Mouse (Mus musculus): ENCODE data around the gene Wfikkn1. TPM values are rescaled to one million over a fixed set of nuclear protein-coding genes. Genes with fewer than 3 reads are reported as not detected.

Wfikkn1 gene
- polyA plus RNA-seq, 1 experiment from 2014 or later = 2.6 TPM

GRCm38 (mm10) chr17:25880913-25881641 is 419 bp upstream of the Wfikkn1 start:
- DNase-seq (ENCODE audit: low spot score) = peak; percentile 62
- WGBS = under 1% methylated on average over 5 of the region's 5 CpGs
- peak overlapping the region; percentile 79 for H3K27ac ChIP-seq
- H3K4me3 ChIP-seq = peak overlapping the region; percentile 20; the same call in 1 of the 2 replicates
- peaks cover 71% of the 10 kb centered on the region for H3K36me3 ChIP-seq
- H3K27me3 ChIP-seq (ENCODE audit: low read depth, poor library complexity, severe bottlenecking) = no peaks in the 10 kb centered on the region
- H3K9me3 ChIP-seq (replicated peaks) = no peaks in the 10 kb centered on the region
- peaks cover 75% of the 10 kb centered on the region for H3K4me1 ChIP-seq

- Histone ChIP-seq H3K4me3 (0 out of 2 replicates have a peak overlapping the region, but pooled peaks have one; percentile 19), H3K27ac (peak overlapping the region; percentile 79), H3K9me3 (replicated peaks) (no peaks in the 10 kb centered on the region), H3K4me1 (peaks cover 83% of the 10 kb centered on the region), H3K27me3 (ENCODE audit: low read depth, poor library complexity, severe bottlenecking) (no peaks in the 10 kb centered on the region), H3K36me3 (peaks cover 63% of the 10 kb centered on the region)
- WGBS = 78% methylated on average over 8 of the region's 8 CpGs
- peak; percentile 30 for DNase-seq (ENCODE audit: low spot score)
These were observed 908 bp downstream of the Wfikkn1 start for GRCm38 (mm10) chr17:25879750-25880149.

- 51% methylated on average over 4 of the region's 4 CpGs for WGBS
- Histone ChIP-seq H3K27me3 (ENCODE audit: low read depth, poor library complexity, severe bottlenecking) (no peaks in the 10 kb centered on the region), H3K36me3 (peaks cover 58% of the 10 kb centered on the region), H3K9me3 (replicated peaks) (no peaks in the 10 kb centered on the region), H3K27ac (0 out of 2 replicates have a peak overlapping the region, but pooled peaks have one; percentile 79), H3K4me3 (no peak overlapping the region), H3K4me1 (peaks cover 85% of the 10 kb centered on the region)
- DNase-seq (ENCODE audit: low spot score) = peak; percentile 45
These were observed 1.4 kb downstream of the Wfikkn1 start for GRCm38 (mm10) chr17:25879261-25879660.

DNA sequence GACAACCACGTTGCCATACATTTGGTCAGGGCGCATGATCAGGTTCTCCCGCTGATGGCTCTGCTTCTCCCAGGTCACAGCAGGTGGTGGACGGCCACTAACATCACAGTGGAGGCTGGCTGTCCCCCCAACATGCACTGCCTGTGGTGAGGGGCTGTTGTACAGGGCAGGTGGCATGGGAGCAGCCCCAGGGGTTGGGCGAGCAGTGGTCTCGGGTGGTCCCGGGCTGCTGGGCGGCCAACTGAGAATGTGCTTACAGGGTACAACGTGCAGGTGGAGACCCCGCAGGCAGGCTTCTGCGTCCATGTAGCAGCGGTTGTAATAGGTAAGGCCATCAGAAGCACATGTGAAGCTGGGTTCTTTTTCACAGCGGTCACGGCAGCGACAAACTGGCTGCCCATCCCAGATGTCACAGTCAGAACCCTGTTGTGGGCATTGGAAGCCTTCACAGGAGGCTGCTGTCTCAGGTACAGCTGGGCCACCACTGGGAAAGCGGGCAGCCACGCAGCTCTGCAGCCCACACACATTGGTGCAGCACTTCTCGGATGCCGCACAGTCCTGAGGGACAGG is 2.0 kb downstream of the Wfikkn1 start:
- peak; percentile 27 for DNase-seq (ENCODE audit: low spot score)
- WGBS = 91% methylated on average over 19 of the region's 19 CpGs
- peak overlapping the region; percentile 25; the same call in 1 of the 2 replicates for H3K27ac ChIP-seq
- H3K9me3 ChIP-seq (replicated peaks) = no peaks in the 10 kb centered on the region
- no peaks in the 10 kb centered on the region for H3K27me3 ChIP-seq (ENCODE audit: low read depth, poor library complexity, severe bottlenecking)
- H3K4me3 ChIP-seq = 0 out of 2 replicates have a peak overlapping the region, but pooled peaks have one; percentile 10
- H3K4me1 ChIP-seq = peaks cover 86% of the 10 kb centered on the region
- H3K36me3 ChIP-seq = peaks cover 53% of the 10 kb centered on the region

GRCm38 (mm10) chr17:25877741-25878610 is 2.7 kb downstream of the Wfikkn1 start:
- Histone ChIP-seq H3K27me3 (ENCODE audit: low read depth, poor library complexity, severe bottlenecking) (no peaks in the 10 kb centered on the region), H3K4me1 (peaks cover 86% of the 10 kb centered on the region), H3K27ac (peak overlapping the region; percentile 25; the same call in 1 of the 2 replicates), H3K36me3 (peaks cover 46% of the 10 kb centered on the region), H3K9me3 (replicated peaks) (no peaks in the 10 kb centered on the region), H3K4me3 (0 out of 2 replicates have a peak overlapping the region, but pooled peaks have one; percentile 10)
- WGBS = 95% methylated on average over 32 of the region's 32 CpGs
- peak; percentile 30 for DNase-seq (ENCODE audit: low spot score)

GRCm38 (mm10) chr17:25877025-25877424 is 3.6 kb downstream of the Wfikkn1 start:
- DNase-seq (ENCODE audit: low spot score) = no peak
- peaks cover 77% of the 10 kb centered on the region for H3K4me1 ChIP-seq
- 91% methylated on average over 3 of the region's 3 CpGs for WGBS
- H3K27ac ChIP-seq = no peak overlapping the region
- H3K4me3 ChIP-seq = peak overlapping the region; percentile 92
- H3K36me3 ChIP-seq = peaks cover 36% of the 10 kb centered on the region
- no peaks in the 10 kb centered on the region for H3K9me3 ChIP-seq (replicated peaks)
- H3K27me3 ChIP-seq (ENCODE audit: low read depth, poor library complexity, severe bottlenecking) = no peaks in the 10 kb centered on the region

DNA sequence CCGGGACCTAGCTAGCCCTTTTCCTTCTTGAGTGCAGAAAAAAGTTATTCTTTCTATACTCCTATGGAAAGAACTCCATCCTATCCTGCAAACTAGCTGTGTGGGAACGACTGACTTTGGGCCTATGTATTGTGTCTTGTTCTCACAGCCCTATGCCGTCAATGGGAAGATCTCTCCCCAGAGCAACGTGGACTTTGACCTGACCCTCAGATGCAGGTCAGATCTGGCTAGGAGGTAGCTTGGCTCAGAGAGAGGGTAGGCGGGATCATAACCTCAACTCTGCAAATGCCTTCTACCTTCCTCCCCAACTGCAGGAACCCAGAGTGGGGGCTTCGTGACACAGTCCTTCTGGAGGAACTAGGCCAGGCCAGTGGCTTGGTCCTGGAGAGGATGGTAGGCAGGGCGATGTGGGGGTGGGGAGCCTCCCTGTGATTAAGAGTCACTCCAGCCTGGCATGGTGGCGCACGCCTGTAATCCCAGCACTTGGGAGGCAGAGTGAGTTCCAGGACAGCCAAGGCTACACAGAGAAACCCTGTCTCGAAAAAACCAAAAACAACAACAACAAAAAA is 4.2 kb downstream of the Wfikkn1 start:
- peaks cover 71% of the 10 kb centered on the region for H3K4me1 ChIP-seq
- peaks cover 36% of the 10 kb centered on the region for H3K36me3 ChIP-seq
- DNase-seq (ENCODE audit: low spot score) = no peak
- peak overlapping the region; percentile 92 for H3K4me3 ChIP-seq
- no peaks in the 10 kb centered on the region for H3K9me3 ChIP-seq (replicated peaks)
- WGBS = 67% methylated on average over 10 of the region's 10 CpGs
- H3K27ac ChIP-seq = peak overlapping the region; percentile 92
- no peaks in the 10 kb centered on the region for H3K27me3 ChIP-seq (ENCODE audit: low read depth, poor library complexity, severe bottlenecking)

DNA sequence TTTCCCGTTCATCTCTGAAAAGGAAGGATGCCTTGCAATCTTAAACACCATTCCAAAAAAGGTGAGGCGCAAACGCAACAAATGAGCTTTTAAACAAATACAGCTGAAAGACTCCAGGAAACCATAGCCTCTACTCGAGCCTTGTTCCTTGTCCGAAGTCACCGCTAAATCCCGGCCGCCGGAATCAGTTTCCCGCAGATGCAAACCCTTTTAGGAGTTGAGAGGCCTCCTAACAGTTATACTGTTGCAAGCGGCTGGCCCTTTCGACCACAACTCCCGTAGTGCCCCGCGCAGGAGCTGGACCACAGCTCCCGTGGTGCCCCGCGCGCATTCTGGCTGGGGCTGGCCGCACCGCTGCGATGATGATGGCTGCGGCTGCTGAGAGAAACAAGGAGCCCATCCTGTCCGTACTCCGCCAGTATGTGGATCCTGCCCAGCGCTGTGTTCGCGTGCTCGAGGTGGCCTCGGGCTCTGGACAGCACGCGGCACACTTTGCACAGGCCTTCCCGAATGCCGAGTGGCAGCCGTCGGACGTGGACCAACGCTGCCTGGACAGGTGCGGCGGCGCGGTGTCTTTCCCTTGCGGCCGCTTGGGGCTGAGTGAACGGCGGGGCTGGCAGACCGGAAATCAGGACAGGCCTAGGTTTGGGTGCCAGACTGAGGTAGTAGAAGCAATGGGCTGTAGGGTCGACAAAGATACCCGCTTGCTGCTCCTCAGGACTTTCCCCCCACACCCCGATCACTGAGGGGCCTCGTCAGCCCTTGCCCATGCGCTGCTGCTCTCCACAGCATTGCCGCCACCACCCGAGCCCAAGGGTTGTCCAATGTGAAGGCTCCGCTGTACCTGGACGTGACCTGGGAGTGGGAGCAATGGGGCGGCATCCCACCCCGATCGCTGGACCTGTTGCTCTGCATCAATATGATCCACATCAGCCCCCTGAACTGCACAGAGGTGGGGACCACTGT is 5.2 kb downstream of the Wfikkn1 start:
- peaks cover 36% of the 10 kb centered on the region for H3K36me3 ChIP-seq
- peak overlapping the region; percentile 92 for H3K4me3 ChIP-seq
- H3K27ac ChIP-seq = peak overlapping the region; percentile 92
- peaks cover 61% of the 10 kb centered on the region for H3K4me1 ChIP-seq
- peak; percentile 91 for DNase-seq (ENCODE audit: low spot score)
- no peaks in the 10 kb centered on the region for H3K9me3 ChIP-seq (replicated peaks)
- 2% methylated on average over 59 of the region's 59 CpGs for WGBS
- H3K27me3 ChIP-seq (ENCODE audit: low read depth, poor library complexity, severe bottlenecking) = no peaks in the 10 kb centered on the region

DNA sequence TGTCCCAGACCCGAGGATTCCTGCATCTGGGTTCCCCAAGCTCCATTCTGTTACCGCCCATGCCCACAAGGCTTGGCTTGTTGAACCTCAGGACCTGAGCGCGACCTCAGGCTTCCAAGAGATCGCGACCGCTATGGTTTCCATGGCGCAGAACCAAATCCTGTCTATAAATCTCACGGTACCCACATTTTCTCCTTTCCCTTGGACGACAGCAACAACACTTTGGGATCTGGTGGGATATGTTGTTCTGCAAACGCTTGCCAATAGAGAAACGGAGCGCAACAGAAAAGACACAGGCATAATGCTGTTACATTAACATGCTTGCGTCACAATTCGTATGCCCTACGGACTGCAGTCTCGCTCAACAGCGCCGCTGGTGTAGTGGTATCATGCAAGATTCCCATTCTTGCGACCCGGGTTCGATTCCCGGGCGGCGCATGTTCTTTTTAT is 5.9 kb downstream of the Wfikkn1 start, which contains the start of gene Mettl26:
Gene Mettl26, plus strand, starts transcription at position 354 of the 450 bp plus-strand sequence.
- no peaks in the 10 kb centered on the region for H3K27me3 ChIP-seq (ENCODE audit: low read depth, poor library complexity, severe bottlenecking)
- peak within 1 kb of the TSS; percentile 92 for H3K4me3 ChIP-seq
- H3K4me1 ChIP-seq = peaks cover 54% of the 10 kb centered on the region
- DNase-seq (ENCODE audit: low spot score) = peak; percentile 96
- H3K36me3 ChIP-seq = peaks cover 31% of the 10 kb centered on the region
- no peaks in the 10 kb centered on the region for H3K9me3 ChIP-seq (replicated peaks)
- H3K27ac ChIP-seq = peak within 1 kb of the TSS; percentile 92
- under 1% methylated on average over 25 of the region's 25 CpGs for WGBS

- peak overlapping the region; percentile 92 for H3K27ac ChIP-seq
- H3K4me3 ChIP-seq = peak overlapping the region; percentile 92
- H3K4me1 ChIP-seq = peaks cover 49% of the 10 kb centered on the region
- H3K36me3 ChIP-seq = peaks cover 27% of the 10 kb centered on the region
- DNase-seq (ENCODE audit: low spot score) = peak; percentile 47
- H3K9me3 ChIP-seq (replicated peaks) = no peaks in the 10 kb centered on the region
- WGBS = 12% methylated on average over 14 of the region's 14 CpGs
- H3K27me3 ChIP-seq (ENCODE audit: low read depth, poor library complexity, severe bottlenecking) = no peaks in the 10 kb centered on the region
These were observed 6.4 kb downstream of the Wfikkn1 start for GRCm38 (mm10) chr17:25874148-25874720.

Measured in limb, embryonic 10.5 days (tissue).